Mouse (Mus musculus): ENCODE data around the gene Rpl9-ps1.

Rpl9-ps1 gene

DNA sequence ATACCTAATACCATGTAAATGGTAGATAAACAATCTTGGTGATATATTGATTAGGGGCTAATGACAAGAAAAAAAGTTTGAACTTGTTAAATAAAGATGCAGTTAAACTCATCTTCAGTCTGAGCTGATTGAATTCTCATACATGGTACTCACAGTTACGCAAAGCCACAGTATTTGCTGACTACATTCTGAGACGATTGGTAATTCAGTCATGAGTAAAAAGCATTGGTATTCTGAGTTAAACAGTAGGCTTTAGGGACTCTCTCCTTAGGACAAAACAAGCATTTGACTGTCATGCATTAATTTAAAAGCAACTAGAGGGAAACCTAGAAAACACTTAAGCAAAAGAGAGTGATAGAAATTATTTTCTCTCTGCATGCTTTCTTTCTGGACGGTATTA lies 21.8 kb downstream of the Rpl9-ps1 start:
- no peak for DNase-seq (ENCODE audit: low read depth, low spot score)

DNA sequence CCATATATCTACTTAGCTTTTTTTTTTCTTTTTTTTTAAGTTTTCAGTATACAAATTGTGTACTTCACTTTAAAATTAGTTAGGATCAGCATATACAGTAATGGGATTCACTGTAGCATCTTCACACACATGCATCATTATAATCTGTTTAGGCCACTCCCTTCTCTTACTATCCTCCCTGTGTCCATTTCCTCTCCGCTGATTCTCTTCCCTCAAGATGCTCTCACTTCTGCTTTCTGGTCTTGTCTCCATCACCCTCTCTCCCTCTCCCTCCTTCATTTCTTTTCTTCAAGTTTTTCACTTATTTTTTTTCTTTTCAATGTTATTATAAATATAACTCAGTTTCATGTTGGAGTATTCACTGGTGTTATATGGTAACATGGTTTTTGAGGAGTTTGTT lies 26.4 kb downstream of the Rpl9-ps1 start:
- DNase-seq (ENCODE audit: low read depth, low spot score) = no peak

DNA sequence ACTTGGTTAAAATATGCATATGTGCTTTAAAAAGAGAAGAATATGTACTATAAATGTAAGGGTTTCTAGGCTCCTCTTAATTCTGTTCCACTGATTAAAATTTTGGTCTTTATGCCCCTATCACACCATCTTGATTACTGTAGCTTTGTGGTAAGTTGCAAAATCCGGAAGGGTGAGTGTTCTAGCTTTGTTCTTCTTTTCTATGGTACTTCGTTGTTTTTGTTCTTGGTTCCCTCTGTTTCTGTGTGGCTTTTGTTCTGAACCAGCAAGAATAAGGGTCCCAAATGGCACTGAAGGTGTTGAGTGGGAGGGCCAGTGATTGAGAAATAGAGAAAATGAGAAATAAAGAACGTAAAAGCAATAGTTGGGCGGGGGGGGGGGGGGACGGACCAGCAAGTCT lies 27.2 kb downstream of the Rpl9-ps1 start:
- DNase-seq (ENCODE audit: low read depth, low spot score) = no peak

DNA sequence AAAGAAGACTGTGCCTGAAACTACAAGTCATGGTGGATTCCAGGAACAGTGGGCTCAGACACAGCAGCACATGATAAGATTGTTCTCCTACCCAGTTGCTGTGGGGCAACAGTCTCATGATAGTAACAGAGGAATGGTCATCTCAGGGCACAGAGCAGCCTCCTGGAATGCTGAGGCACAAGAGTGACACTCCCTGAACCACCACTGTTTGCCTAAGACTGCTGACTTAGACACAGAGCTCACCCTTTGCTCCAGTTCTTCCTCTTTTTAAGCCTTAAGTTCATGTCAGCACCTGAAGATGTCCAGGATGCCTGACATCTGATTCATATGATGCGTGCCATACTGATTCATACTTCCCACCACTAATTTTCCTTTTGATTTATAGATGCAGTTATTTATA lies 28.8 kb downstream of the Rpl9-ps1 start:
- no peak for DNase-seq (ENCODE audit: low read depth, low spot score)

DNA sequence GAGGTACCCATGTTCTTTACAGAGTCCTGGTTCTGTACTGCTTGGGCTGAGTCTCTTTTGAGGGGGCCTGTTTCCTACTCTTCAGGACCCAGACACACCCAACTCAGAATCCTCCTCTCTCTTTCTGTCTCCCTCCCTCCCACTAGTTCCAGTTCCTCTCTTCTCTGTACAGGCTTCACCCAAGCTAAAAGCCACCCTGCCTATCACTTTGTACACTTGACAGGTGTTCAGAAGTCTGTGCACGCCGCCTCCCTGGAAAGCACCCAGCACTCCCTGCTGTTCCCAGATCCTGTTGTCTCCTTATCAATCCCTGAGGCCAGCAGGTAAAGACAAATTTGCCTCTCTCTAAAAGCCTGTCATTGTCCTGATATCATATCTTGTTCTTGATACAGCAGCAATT lies 34.5 kb downstream of the Rpl9-ps1 start:
- DNase-seq (ENCODE audit: low read depth, low spot score) = no peak

DNA sequence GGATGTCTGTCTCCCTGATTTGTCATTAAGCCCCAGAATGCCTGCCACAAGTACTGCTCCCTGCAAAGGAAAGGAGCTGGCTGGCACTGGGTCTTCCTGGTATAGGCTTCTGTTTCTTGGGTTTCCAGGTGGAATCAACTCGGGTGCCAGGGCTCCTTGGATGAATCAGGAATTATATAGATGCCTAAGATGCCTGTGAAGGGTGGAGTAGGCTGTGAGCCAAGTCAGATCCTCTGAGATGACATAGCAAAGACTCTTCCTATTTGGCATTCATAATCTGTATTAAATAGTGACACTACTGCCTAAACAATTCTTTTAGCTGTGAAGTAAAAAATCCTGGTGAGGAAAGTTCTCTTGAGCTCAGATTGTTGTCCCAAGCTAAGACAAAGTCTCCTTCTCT lies 39.0 kb downstream of the Rpl9-ps1 start:
- no peak for DNase-seq (ENCODE audit: low read depth, low spot score)

DNA sequence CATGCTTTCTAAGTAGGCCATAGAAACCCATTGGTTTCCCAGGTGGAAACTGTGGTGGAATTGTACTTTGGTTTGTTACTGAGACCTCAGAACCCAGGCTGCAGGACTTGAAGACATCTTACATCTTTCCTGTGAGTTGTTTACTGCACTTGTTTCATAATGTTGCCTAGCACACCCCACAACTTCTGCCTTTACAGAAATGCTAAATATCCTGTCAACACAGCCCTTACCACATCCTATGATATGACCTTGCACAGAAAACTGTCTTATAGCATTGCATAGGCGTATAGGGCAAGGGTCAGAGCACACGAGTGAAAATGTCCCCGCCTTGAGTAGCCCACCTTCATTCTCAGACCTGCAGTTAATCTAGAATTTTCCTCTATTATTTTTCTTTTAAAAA lies 39.9 kb downstream of the Rpl9-ps1 start:
- DNase-seq (ENCODE audit: low read depth, low spot score) = no peak

DNA sequence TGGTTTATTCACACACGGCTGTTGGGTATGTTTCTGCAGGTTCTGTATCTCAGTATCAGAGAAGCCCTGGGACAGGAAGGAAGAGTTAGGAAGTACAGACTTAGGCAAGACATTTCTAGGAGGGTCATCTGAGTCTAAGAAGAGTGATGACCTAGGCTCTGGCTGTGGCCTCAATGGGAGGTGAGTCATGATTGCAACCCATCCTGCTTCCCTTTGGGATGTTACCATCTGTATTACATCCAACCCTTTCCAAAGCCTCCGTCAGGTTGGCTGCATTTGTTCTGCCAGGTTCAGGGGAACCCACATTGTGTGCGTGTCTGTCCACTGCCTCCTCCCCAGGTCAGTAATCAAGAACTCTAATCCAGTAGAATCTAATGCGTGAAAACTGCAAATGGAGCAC lies 40.7 kb downstream of the Rpl9-ps1 start:
- no peak for DNase-seq (ENCODE audit: low read depth, low spot score)

DNA sequence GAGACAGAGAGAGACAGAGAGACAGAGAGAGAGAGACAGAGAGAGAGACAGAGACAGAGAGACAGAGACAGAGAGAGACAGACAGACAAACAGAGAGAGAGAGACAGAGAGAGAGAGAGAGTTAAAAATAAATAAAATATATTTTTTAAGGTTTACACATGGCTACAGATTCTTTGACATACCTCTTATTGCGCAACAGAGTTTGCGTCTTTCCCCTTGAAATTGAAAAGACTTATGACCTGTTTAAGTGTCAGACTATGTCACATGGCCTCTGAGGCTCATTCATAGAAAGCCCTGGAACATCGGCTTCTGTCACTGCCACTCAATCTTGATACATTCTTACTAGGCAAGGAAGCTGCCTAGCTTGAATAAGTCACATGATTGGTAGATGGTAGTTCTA lies 42.0 kb downstream of the Rpl9-ps1 start:
- no peak for DNase-seq (ENCODE audit: low read depth, low spot score)

DNA sequence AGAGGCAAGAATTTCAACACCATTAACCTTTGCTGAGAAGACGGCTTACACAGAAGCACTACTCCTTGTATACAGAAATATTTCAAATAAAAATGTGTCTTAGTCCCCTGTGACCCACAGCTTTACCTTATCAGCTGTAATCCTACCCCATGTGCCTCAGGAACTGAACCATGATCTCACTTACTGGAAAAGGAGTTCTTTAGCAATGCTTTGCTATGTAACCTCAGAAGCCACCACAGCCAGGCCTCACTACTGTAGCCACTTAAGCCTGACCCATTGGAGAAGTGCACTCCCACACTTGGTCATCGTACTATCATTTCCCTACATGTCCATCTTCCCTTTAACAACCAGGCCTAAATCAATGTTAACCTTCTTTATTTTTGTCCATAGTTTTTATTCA lies 44.8 kb downstream of the Rpl9-ps1 start:
- no peak for DNase-seq (ENCODE audit: low read depth, low spot score)

- no peak for DNase-seq (ENCODE audit: low read depth, low spot score)
Observed at GRCm38 (mm10) chr11:83598991-83599390, 46.4 kb downstream of the Rpl9-ps1 start.

- DNase-seq (ENCODE audit: low read depth, low spot score) = no peak
Observed at GRCm38 (mm10) chr11:83598207-83598837, 47.1 kb downstream of the Rpl9-ps1 start.

- no peak for DNase-seq (ENCODE audit: low read depth, low spot score)
Observed at GRCm38 (mm10) chr11:83597796-83598195, 47.6 kb downstream of the Rpl9-ps1 start.

DNA sequence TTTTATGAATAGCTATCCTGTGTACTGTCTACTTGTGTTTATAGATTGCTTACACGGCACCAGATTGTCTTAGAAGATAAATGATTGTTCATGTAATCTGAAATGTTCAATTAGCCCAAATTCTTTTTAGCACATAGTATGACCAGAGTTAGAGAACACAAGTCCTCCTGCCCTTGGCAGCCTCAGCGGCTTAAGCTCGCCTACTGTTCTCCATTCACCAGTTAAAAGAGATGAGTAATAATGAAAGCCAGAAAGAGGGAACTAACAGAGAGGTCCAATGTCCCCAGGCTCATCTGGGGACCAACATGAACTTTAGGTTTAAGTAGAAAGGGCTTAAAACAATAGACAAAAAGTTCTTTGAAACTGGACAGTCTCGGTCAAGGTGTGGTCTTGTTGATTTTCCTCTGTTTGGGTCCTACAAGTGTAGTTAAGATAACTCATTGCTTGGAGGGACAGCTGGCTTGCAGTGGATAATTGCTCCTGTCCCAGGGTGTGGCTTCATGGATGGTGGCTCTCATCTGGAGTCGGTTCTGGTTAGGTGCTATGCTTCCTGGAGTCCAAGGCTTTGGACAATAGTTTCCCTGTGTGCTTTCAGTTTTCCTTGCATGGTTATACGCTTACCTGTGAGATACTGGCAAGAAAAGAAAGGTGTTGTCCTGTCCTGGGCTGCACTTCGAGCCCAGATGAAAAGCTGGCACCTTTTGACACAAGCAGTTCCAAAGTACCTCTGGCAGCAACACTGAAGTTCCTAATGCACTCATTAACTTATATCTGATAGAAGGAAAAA lies 49.6 kb downstream of the Rpl9-ps1 start:
- DNase-seq (ENCODE audit: low read depth, low spot score) = no peak
